Mouse (Mus musculus) liver, postnatal 0 days (tissue): ENCODE measurements at regions not wholly inside any gene's neighbourhood (a gene's known extent, or its start where the extent isn't known, plus 50 kb on each side); places are given as distances from the start of the nearest gene placed in this dataset.

Experiments used
- ATAC-seq: fragments of 200-750 bp; cut with Nextera tagmentation; 2 replicates; pipeline ENCODE4 v1.8.0; 2017; ENCODE audit warnings: mild to moderate bottlenecking, moderate library complexity
- DNase-seq: peaks from one replicate; pipeline ENCODE4 v3.0.0-alpha.2; 2016
- H3K27ac ChIP-seq: fragments of 300-500 bp; sonication (generic); 2 replicates; pipeline ENCODE4 v1.5.1; 2014; ENCODE audit warnings: antibody characterized with exemption, moderate library complexity, mild to moderate bottlenecking, low read depth
- H3K27me3 ChIP-seq: fragments of 300-500 bp; sonication (generic); 2 replicates; pipeline ENCODE4 v1.6.1; 2014; ENCODE audit warnings: low read length, control low read depth, mixed read lengths; ENCODE audit not compliant: insufficient read depth
- H3K36me3 ChIP-seq: fragments of 300-500 bp; sonication (generic); replicated peaks from 2 replicates; pipeline ENCODE4 v1.6.1; 2014; ENCODE audit warnings: mild to moderate bottlenecking, control low read depth, low read length, moderate library complexity, mixed read lengths; ENCODE audit not compliant: insufficient read depth
- H3K4me1 ChIP-seq: fragments of 300-500 bp; sonication (generic); 2 replicates; pipeline ENCODE4 v1.6.1; 2014; ENCODE audit warnings: antibody characterized with exemption, mild to moderate bottlenecking, control low read depth; ENCODE audit not compliant: insufficient read depth
- H3K4me2 ChIP-seq: fragments of 300-500 bp; sonication (generic); 2 replicates; pipeline ENCODE4 v1.6.1; 2014; ENCODE audit warnings: low read depth, mild to moderate bottlenecking, low read length, moderate library complexity, mixed read lengths
- H3K4me3 ChIP-seq: fragments of 300-500 bp; sonication (generic); 2 replicates; pipeline ENCODE4 v1.5.1; 2014; ENCODE audit warnings: low read depth, low read length
- H3K9ac ChIP-seq: fragments of 300-500 bp; sonication (generic); replicated peaks from 2 replicates; pipeline ENCODE4 v1.6.1; 2014; ENCODE audit warnings: mild to moderate bottlenecking, moderate library complexity
- H3K9me3 ChIP-seq: fragments of 300-500 bp; sonication (generic); 2 replicates; pipeline ENCODE4 v1.6.1; 2016; ENCODE audit warnings: mild to moderate bottlenecking, control low read depth, low read length, mixed read lengths
- CTCF ChIP-seq: sonication (generic); IDR thresholded peaks from 2 replicates; pipeline ENCODE4 v1.5.1; 2016; ENCODE audit warnings: antibody characterized with exemption, low read depth
- EP300 ChIP-seq: IDR thresholded peaks from 2 replicates; pipeline ENCODE4 v1.6.1; 2016; ENCODE audit warnings: antibody characterized with exemption, low read depth, mild to moderate bottlenecking
- WGBS: fragments of 180-500 bp; shearing (Covaris S2); extraction: QIAGEN DNeasy Blood & Tissue Kit; methylation state at CpG from one replicate; pipeline ENCODE4 v1.1.7; 2014; ENCODE audit not compliant: insufficient replicate concordance; 5-methylcytosine and 5-hydroxymethylcytosine counted together

DNA sequence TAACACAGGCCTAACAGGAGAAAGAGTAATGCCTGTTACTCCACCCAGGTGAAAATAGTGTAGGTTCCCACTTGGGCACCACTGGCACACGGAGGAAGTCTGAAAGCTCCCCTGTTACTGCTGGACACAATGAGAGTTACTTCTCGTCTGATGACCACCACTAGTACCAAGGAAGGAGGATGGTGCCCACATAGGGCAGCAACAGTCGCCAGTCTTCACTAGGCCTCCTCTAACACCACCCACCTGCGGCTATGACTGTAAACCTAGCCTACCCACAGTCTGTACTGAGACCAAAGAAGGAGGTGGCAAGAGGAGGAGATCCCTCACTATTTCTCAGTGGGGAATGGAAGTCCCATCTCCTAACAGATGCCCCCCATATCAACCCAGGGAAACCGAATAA is 161.7 kb downstream of the Hlx start:
- Histone ChIP-seq H3K27ac (no peak overlapping the region), H3K4me1 (no peaks in the 10 kb centered on the region), H3K9me3 (no peaks in the 10 kb centered on the region; the same call in 1 of the 2 replicates), H3K9ac (no peak overlapping the region), H3K4me3 (no peak overlapping the region), H3K27me3 (no peaks in the 10 kb centered on the region), H3K4me2 (no peak overlapping the region), H3K36me3 (no peaks in the 10 kb centered on the region)
- TF ChIP-seq CTCF (no peak), EP300 (no peak)
- ATAC-seq: no peak
- no peak for DNase-seq
- WGBS: 69% methylated on average over 5 of the region's 5 CpGs

DNA sequence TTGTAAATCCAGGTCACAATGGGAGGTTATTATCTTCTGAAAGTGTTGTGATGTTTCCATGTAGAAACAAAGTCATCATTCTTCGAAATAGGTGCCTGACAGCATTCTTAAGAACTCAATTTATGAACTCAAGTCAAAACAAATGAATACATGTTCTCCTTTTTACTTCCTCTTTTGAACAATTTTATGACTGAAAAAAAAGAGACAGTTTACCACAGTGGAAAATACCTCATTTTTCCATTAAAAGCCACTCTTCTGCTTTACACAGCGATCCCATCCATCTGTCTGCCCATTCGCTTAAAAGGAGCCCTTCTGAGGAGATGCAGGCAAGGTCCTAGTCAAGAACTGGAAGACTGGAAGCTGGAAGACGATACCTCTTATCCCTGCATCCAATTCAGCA is 169.5 kb downstream of the Hlx start:
- Histone ChIP-seq H3K4me2 (no peak overlapping the region), H3K9ac (no peak overlapping the region), H3K9me3 (no peaks in the 10 kb centered on the region), H3K36me3 (no peaks in the 10 kb centered on the region), H3K27me3 (no peaks in the 10 kb centered on the region), H3K4me1 (no peaks in the 10 kb centered on the region), H3K4me3 (no peak overlapping the region), H3K27ac (no peak overlapping the region)
- WGBS: 42% methylated on average over 4 of the region's 4 CpGs
- ATAC-seq: no peak
- DNase-seq: no peak
- TF ChIP-seq EP300: no peak
- no peak for TF ChIP-seq CTCF

DNA sequence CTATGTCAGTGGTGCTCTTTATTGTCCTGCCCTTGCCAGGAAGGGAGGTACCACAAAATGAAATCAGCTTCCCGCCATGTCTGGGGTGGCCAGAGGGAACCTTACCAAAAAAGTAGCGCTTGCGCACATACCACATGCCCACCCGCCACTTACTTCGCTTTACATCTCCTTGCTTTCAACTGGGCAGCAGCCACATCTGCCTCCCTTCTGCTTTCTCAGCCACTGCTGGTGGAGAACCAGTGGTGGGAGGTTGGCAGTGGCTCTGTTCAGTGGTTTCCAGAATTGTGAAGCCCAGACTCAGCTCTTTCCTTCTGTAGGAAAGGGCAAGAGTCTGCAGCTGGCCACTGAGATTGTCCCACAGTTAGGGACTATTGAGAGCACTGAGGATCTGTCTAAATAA is 170.2 kb downstream of the Hlx start:
- Histone ChIP-seq H3K4me2 (no peak overlapping the region), H3K9ac (no peak overlapping the region), H3K9me3 (no peaks in the 10 kb centered on the region), H3K27me3 (no peaks in the 10 kb centered on the region), H3K27ac (no peak overlapping the region), H3K4me1 (no peaks in the 10 kb centered on the region), H3K36me3 (no peaks in the 10 kb centered on the region), H3K4me3 (no peak overlapping the region)
- no peak for DNase-seq
- TF ChIP-seq CTCF (no peak), EP300 (no peak)
- ATAC-seq: no peak
- WGBS: 86% methylated on average over 5 of the region's 5 CpGs

DNA sequence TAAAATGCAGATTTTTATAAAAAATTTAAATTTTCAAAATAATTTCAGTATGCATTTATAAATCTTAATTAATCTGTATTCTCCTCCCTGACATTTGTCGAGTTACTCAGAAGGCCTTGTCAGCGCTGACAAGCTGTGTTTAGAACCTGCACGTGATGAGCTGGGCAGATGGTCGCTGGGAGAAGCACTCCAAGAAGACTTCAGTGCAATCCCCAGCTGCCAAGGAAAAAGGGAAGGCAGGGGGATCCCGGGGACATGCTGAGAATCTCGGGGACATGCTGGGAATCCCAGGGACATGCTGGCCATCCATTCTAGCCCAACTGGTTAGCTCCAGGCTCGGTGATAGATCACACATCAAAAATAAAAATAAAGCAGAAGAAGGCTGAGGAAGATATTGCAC is 172.9 kb downstream of the Hlx start:
- 61% methylated on average over 7 of the region's 7 CpGs for WGBS
- ATAC-seq: no peak
- no peaks in the 10 kb centered on the region for H3K4me1 ChIP-seq
- H3K4me3 ChIP-seq: no peak overlapping the region
- H3K4me2 ChIP-seq: no peak overlapping the region
- no peak overlapping the region for H3K27ac ChIP-seq
- H3K9ac ChIP-seq: no peak overlapping the region
- DNase-seq: no peak
- H3K9me3 ChIP-seq: no peaks in the 10 kb centered on the region
- TF ChIP-seq EP300 (no peak), CTCF (no peak)
- no peaks in the 10 kb centered on the region for H3K36me3 ChIP-seq
- H3K27me3 ChIP-seq: no peaks in the 10 kb centered on the region

DNA sequence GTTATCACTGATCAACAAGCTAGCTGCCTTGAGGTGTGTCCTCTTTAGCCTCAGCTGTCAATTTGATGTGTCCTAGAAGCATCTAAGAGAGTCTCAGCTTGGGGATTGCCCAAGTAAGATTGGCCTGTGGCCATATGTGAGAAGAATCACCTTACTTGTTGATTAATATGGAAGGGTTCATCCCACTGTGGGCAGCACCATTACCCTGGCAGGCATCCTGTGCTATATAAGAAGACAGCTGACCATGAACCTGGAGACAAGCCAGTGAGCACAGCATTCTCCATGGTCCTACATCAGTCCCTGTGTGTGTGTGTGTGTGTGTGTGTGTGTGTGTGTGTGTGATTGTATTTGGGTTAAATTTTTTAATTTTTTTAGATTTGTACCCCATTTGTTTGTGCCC is 178.6 kb downstream of the Hlx start:
- Histone ChIP-seq H3K4me2 (no peak overlapping the region), H3K4me1 (no peaks in the 10 kb centered on the region), H3K27me3 (no peaks in the 10 kb centered on the region), H3K9ac (no peak overlapping the region), H3K27ac (no peak overlapping the region), H3K4me3 (no peak overlapping the region), H3K36me3 (no peaks in the 10 kb centered on the region), H3K9me3 (no peaks in the 10 kb centered on the region)
- no peak for ATAC-seq
- TF ChIP-seq EP300: no peak
- no peak for TF ChIP-seq CTCF
- no peak for DNase-seq

DNA sequence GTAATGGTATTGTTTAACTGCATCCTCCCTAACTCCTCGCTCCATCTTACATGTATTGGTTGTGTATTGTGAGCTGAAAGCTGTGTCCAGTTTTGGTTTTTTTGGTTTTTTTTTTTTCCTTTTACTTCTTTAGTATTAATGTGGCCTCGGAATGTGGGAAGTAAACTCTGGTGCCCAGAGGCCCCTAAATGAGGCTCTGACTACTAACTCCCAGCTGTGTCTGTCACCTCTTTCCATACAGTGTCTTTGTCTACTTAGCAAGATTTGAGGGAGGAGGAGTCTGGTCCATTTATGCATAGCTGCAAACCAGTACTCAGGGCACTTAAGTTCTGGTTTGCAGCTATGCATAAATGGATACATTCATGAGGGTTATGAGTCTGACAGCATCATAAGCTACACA is 181.9 kb downstream of the Hlx start:
- ATAC-seq (no peak), DNase-seq (no peak)
- Histone ChIP-seq H3K36me3 (no peaks in the 10 kb centered on the region), H3K9me3 (no peaks in the 10 kb centered on the region), H3K4me1 (no peaks in the 10 kb centered on the region), H3K27ac (no peak overlapping the region), H3K4me2 (no peak overlapping the region), H3K9ac (no peak overlapping the region), H3K27me3 (no peaks in the 10 kb centered on the region), H3K4me3 (no peak overlapping the region)
- TF ChIP-seq CTCF: no peak
- TF ChIP-seq EP300: no peak
- WGBS: 79% methylated on average over 2 of the region's 2 CpGs

DNA sequence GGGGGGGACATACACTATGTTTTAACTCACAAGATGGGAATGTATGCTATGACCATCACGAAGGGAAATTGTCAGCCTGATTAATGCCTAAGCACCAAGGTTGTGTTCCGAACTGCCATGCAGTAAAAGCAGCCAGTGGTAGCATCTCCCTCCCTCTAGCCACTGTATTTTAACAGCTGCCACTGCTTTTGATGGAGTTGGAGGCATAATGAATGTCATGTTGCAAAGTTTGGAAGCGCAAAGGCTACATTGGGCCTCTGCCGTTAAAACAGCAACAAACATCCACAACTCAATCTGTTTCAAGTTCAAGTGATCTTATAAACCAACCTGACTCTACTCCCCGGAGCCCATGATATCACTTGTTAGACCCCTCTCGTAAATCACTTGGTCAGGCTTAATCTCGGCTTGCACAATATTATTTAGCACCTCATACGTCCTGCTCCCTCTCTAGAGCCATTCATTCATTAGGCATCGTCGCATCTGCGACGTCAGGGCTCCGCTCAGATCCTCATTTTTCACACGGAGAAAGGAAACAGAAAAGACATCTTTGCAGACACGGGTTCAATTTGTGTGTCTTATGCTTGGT is 184.7 kb downstream of the Hlx start:
- Histone ChIP-seq H3K4me1 (no peaks in the 10 kb centered on the region), H3K27ac (no peak overlapping the region), H3K4me2 (no peak overlapping the region), H3K4me3 (no peak overlapping the region), H3K9ac (no peak overlapping the region), H3K9me3 (no peaks in the 10 kb centered on the region), H3K27me3 (no peaks in the 10 kb centered on the region), H3K36me3 (no peaks in the 10 kb centered on the region)
- TF ChIP-seq CTCF: no peak
- no peak for TF ChIP-seq EP300
- DNase-seq (no peak), ATAC-seq (no peak)
- WGBS: 75% methylated on average over 15 of the region's 15 CpGs
